Mouse (Mus musculus) mesoderm, embryonic 11.5 days (tissue): ENCODE measurements around the gene Rbfox2.
"Not testable (repeated sequence)": the region's sequence is repeated elsewhere in the genome, so short reads cannot be mapped to it uniquely, and the experiment has no call there.

Experiments used
- DNase-seq: peaks from one replicate; pipeline ENCODE4 v3.0.0-alpha.2; 2012; ENCODE audit warnings: low read depth, low spot score

The Rbfox2 gene

GRCm38 (mm10) chr15:77069019-77069418 lies 237.8 kb downstream of the Rbfox2 start:
- DNase-seq: no peak

- no peak for DNase-seq
Measured at GRCm38 (mm10) chr15:77068439-77068861, 238.4 kb downstream of the Rbfox2 start.

- DNase-seq: no peak
Measured at GRCm38 (mm10) chr15:77066233-77066632, 240.6 kb downstream of the Rbfox2 start.

GRCm38 (mm10) chr15:77065259-77065852 lies 241.4 kb downstream of the Rbfox2 start:
- DNase-seq: no peak

- DNase-seq: no peak
Measured at GRCm38 (mm10) chr15:77062746-77063145, 244.1 kb downstream of the Rbfox2 start.

- not testable (repeated sequence) for DNase-seq
Measured at GRCm38 (mm10) chr15:77059416-77059815, 247.4 kb downstream of the Rbfox2 start.

- DNase-seq: no peak
Measured at GRCm38 (mm10) chr15:77058566-77058965, 248.2 kb downstream of the Rbfox2 start.

GRCm38 (mm10) chr15:77056791-77057051 lies 250.1 kb downstream of the Rbfox2 start:
- no peak for DNase-seq

- DNase-seq: no peak
Measured at GRCm38 (mm10) chr15:77056001-77056790, 250.6 kb downstream of the Rbfox2 start.

GRCm38 (mm10) chr15:77054611-77055175 lies 252.1 kb downstream of the Rbfox2 start:
- no peak for DNase-seq

GRCm38 (mm10) chr15:77053021-77053420 lies 253.8 kb downstream of the Rbfox2 start:
- DNase-seq: no peak

- DNase-seq: no peak
Measured at GRCm38 (mm10) chr15:77052176-77052575, 254.6 kb downstream of the Rbfox2 start.

- DNase-seq: no peak
Measured at GRCm38 (mm10) chr15:77050570-77050969, 256.2 kb downstream of the Rbfox2 start, which contains the start of gene Mb. Gene Mb (minus strand): TSS chr15:77050670.

GRCm38 (mm10) chr15:77045609-77046008 lies 261.2 kb downstream of the Rbfox2 start:
- DNase-seq: no peak

- no peak for DNase-seq
Measured at GRCm38 (mm10) chr15:77044597-77045320, 262.0 kb downstream of the Rbfox2 start, which contains the start of gene Apol6. Gene Apol6 (plus strand): TSS chr15:77044729.

GRCm38 (mm10) chr15:77040784-77041183 lies 266.0 kb downstream of the Rbfox2 start:
- DNase-seq: no peak

- DNase-seq: peak; percentile 21
Measured at GRCm38 (mm10) chr15:77039211-77039700, 267.5 kb downstream of the Rbfox2 start.

GRCm38 (mm10) chr15:77037278-77038161 lies 269.3 kb downstream of the Rbfox2 start:
- DNase-seq: peak; percentile 82

- DNase-seq: no peak
Measured at GRCm38 (mm10) chr15:77036989-77037277, 269.9 kb downstream of the Rbfox2 start.

GRCm38 (mm10) chr15:77036320-77036988 lies 270.4 kb downstream of the Rbfox2 start:
- DNase-seq: peak; percentile 13

- DNase-seq: no peak
Measured at GRCm38 (mm10) chr15:77035643-77036042, 271.2 kb downstream of the Rbfox2 start.
